Mouse (Mus musculus): Measurements from ENCODE around the gene Gm8978.
"Not testable (repeated sequence)": the region's sequence is repeated elsewhere in the genome, so short reads cannot be mapped to it uniquely, and the experiment has no call there.

Gene Gm8978

GRCm38 (mm10) chr19:33625152-33625551 lies at the start of gene Gm8978:
TSS of gene Gm8978 (minus strand) at chr19:33625252.
- not testable (repeated sequence) for ATAC-seq (ENCODE audit: low TSS enrichment)

GRCm38 (mm10) chr19:33589626-33590302 lies 35.3 kb downstream of the Gm8978 start:
- ATAC-seq (ENCODE audit: low TSS enrichment) = peak; percentile 98

GRCm38 (mm10) chr19:33568551-33568950 lies 56.5 kb downstream of the Gm8978 start:
- ATAC-seq (ENCODE audit: low TSS enrichment) = not testable (repeated sequence)

Data from frontal cortex, adult (tissue).